Mouse (Mus musculus): ENCODE measurements around the gene Nfib.

Gene Nfib

DNA sequence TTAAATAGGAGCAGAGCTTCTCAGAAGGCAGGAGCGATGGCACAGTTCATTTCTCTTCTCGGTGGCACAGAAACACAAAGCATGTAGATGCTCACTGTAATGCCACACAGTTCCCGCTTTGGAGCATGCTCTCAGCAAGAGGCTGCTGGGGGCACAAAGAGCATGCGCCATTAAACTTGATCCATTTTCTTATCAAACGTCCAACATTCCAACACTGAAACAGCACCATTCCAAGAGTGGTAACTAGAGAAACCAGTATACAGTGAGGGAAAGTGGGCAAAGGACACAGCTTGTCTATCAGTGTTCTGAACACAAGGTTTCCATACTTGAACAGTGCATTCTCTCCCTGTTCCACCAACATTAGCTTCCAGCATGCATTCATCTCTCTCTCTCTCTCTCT is 206.3 kb downstream of the Nfib start:
- DNase-seq (ENCODE audit: low spot score): no peak

GRCm38 (mm10) chr4:82497671-82498631 is 207.6 kb downstream of the Nfib start:
- DNase-seq (ENCODE audit: low spot score): no peak

GRCm38 (mm10) chr4:82497141-82497566 is 208.4 kb downstream of the Nfib start:
- no peak for DNase-seq (ENCODE audit: low spot score)

DNA sequence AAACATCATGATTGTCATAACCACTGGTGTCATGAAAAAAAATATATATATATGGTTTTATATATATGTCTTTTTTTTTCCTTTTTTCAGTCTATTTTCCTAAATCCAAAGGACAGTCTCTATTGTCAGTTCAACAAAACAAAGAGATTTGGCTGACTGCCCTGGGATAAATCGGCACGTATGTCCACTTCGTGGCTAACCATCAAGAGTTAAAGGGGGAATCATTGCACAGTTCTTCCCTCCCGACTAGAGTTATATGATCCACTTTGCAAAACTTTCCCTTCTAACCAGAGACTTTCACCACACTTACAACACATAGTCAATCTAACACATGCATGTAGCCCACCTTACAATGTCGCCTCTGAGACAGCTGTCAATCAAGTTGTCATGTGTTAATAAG is 209.2 kb downstream of the Nfib start:
- no peak for DNase-seq (ENCODE audit: low spot score)

- no peak for DNase-seq (ENCODE audit: low spot score)
Measured at GRCm38 (mm10) chr4:82495605-82496004, 209.9 kb downstream of the Nfib start.

- DNase-seq (ENCODE audit: low spot score): no peak
Measured at GRCm38 (mm10) chr4:82494829-82495228, 210.7 kb downstream of the Nfib start.

- no peak for DNase-seq (ENCODE audit: low spot score)
Measured at GRCm38 (mm10) chr4:82494424-82494823, 211.1 kb downstream of the Nfib start.

DNA sequence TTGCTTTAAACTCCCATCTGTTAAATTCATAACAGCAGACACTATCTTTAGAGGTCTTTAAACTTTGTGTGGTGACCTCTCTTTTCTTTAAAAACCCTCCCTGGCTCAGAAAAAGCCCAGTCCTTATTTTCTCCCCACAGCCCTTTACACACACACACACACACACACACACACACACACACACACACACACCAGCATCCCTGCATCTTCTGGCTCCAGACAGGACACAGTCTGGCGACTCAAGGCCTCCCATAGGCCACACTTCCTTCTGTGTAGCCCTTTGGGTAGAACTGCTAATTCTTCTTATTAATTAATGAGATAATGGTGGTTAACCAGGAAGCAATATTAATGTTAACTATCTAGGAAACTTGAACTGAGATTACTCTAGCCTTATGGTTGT is 211.7 kb downstream of the Nfib start:
- DNase-seq (ENCODE audit: low spot score): no peak

GRCm38 (mm10) chr4:82493363-82493762 is 212.2 kb downstream of the Nfib start:
- DNase-seq (ENCODE audit: low spot score): no peak

- DNase-seq (ENCODE audit: low spot score): no peak
Measured at GRCm38 (mm10) chr4:82492737-82493136, 212.8 kb downstream of the Nfib start.

GRCm38 (mm10) chr4:82489939-82490338 is 215.6 kb downstream of the Nfib start:
- no peak for DNase-seq (ENCODE audit: low spot score)

- DNase-seq (ENCODE audit: low spot score): no peak
Measured at GRCm38 (mm10) chr4:82485910-82486309, 219.6 kb downstream of the Nfib start.

GRCm38 (mm10) chr4:82483871-82484270 is 221.7 kb downstream of the Nfib start:
- DNase-seq (ENCODE audit: low spot score): no peak

DNA sequence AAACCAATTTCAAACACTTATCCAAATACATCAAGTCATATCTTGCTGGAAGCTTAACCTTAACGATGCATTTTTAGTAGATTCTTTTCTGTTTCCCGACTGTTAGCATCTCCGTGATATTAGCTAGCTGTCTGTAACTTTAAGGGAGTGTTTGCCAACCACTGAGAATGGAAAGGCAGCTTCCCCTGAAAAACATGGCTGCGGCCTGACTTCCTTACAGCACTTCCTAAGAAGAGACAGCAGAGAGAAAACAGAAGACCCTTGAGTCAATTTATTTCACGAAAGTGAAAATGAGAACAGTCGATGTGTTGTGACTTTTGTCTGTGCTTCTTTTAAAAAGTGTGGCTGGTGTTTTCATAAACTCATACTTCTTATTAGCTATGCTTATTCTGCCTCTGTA is 222.3 kb downstream of the Nfib start:
- no peak for DNase-seq (ENCODE audit: low spot score)

- no peak for DNase-seq (ENCODE audit: low spot score)
Measured at GRCm38 (mm10) chr4:82480635-82481034, 224.9 kb downstream of the Nfib start.

DNA sequence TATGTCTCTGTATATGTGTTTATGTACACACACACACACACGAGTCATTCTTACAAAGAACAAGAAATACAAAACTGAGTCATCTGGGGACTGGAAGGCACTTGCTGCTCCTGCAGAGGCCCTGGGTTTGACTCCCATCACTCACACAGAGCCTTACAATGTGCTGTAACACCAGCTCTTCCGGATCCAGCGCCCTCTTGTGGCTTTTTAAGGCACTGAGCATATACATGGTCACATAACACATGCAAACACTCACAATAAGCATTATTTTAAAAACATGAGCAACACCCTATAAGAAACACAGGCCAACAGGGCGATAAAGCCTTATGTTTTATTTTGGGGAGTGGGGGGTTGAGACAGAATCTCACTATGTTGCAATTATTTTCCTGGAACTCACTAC is 226.2 kb downstream of the Nfib start:
- no peak for DNase-seq (ENCODE audit: low spot score)

GRCm38 (mm10) chr4:82477742-82478141 is 227.8 kb downstream of the Nfib start:
- no peak for DNase-seq (ENCODE audit: low spot score)

GRCm38 (mm10) chr4:82476411-82476810 is 229.1 kb downstream of the Nfib start:
- DNase-seq (ENCODE audit: low spot score): no peak

GRCm38 (mm10) chr4:82474334-82474733 is 231.2 kb downstream of the Nfib start:
- no peak for DNase-seq (ENCODE audit: low spot score)

DNA sequence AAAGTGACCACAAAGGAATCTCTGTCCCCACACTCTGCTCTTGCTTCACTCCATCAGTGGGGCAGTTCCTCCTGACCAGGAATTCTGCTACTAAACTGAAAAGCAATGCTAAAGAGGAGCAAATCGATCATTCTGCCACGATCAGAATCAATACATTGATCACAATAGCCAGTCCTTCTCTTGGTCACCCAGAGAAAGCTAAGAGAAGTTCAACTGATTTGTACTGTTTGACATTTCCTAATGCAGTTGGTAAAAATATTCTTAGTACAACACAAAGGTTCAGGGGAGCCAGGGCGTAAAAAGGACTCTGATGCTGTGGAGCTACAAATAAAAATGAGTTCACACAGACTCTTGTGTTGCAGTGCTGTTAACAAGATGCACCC is 234.6 kb downstream of the Nfib start:
- no peak for DNase-seq (ENCODE audit: low spot score)

GRCm38 (mm10) chr4:82470212-82470937 is 235.2 kb downstream of the Nfib start:
- DNase-seq (ENCODE audit: low spot score): peak; percentile 42

GRCm38 (mm10) chr4:82468944-82469343 is 236.6 kb downstream of the Nfib start:
- no peak for DNase-seq (ENCODE audit: low spot score)

DNA sequence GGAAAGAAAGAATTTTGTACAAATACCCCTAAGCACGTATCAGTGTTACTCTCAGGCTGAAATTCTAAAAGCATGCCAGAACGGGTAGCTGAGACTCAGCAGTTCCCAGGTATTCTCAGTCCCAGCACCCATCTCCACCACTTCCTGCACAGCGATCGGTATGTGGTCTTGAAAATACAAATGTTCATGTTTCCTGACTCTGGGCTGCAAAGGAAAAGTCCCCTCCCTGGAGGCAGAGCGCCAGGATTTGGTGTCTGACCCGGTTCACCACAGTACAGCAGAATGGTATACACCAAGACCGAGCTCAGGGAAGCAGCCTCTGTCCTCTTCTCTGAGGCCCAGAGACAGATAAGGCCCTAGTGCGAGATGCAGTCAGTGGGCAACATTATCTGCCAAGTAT is 238.8 kb downstream of the Nfib start:
- no peak for DNase-seq (ENCODE audit: low spot score)
